Mouse (Mus musculus) neural tube, embryonic 14.5 days (tissue): ENCODE measurements around the gene Kctd8. TPM values are rescaled to one million over a fixed set of nuclear protein-coding genes. Genes with fewer than 3 reads are reported as not detected.

Experiments used
- microRNA-seq: library from miRNA; unstranded; fragments of <30 nt; microRNA quantifications from one replicate; pipeline ENCODE4, GENCODE M21; 2016
- polyA plus RNA-seq: library from polyadenylated mRNA; unstranded; fragments of >200 nt; fragmentation: Nextera tagmentation; extraction: Ambion mirVana; gene quantifications from 2 replicates; pipeline ENCODE4 v1.2.1, GENCODE M21; 2014

Kctd8 gene
- polyA plus RNA-seq, 1 experiment from 2014 or later, result 35.8 TPM

Small RNAs within 50 kb of the gene (microRNA-seq; reads per million reads assigned to microRNA genes)
- not detected for gene Gm24368

Other genes starting within 250 kb of the Kctd8 start
- gene Yipf7, start 201.0 kb upstream of the Kctd8 start, polyA plus RNA-seq, result not detected in 2 replicates
- 57.8 and 69.7 TPM in 2 replicates for gene Guf1, start 215.2 kb upstream of the Kctd8 start, polyA plus RNA-seq